Mouse (Mus musculus): ENCODE data around the gene Arhgef2. TPM values are rescaled to one million over a fixed set of nuclear protein-coding genes. Genes with fewer than 3 reads are reported as not detected.

The Arhgef2 gene
- polyA plus RNA-seq (2014; fragmentation: Illumina TruSeq; extraction: RNeasy Lipid Tissue Mini Kit (QIAGEN cat#74804); ENCODE audit: low read depth, low replicate concordance): 22.3 TPM

GRCm38 (mm10) chr3:88605666-88606065 lies at the start of gene Arhgef2:
Gene Arhgef2, plus strand, starts transcription at chr3:88605966.

GRCm38 (mm10) chr3:88575540-88575939 lies 30.2 kb upstream of the Arhgef2 start, which contains the start of gene Ssr2:
Gene Ssr2, plus strand, starts transcription at chr3:88575876.

GRCm38 (mm10) chr3:88652846-88653515 lies 47.2 kb downstream of the Arhgef2 start, which contains the start of gene Rxfp4:
Gene Rxfp4, minus strand, starts transcription at chr3:88653142.

GRCm38 (mm10) chr3:88684980-88685941 lies 79.5 kb downstream of the Arhgef2 start, which contains the start of gene Khdc4:
Gene Khdc4, plus strand, starts transcription at chr3:88685803.

Other genes with a start within 250 kb of the Arhgef2 start
- gene Paqr6, start 241.4 kb upstream of the Arhgef2 start, polyA plus RNA-seq (2014; fragmentation: Illumina TruSeq; extraction: RNeasy Lipid Tissue Mini Kit (QIAGEN cat#74804); ENCODE audit: low read depth, low replicate concordance): 0.85 TPM
- gene Bglap3, start 233.2 kb upstream of the Arhgef2 start, polyA plus RNA-seq (2014; fragmentation: Illumina TruSeq; extraction: RNeasy Lipid Tissue Mini Kit (QIAGEN cat#74804); ENCODE audit: low read depth, low replicate concordance): 4.0 TPM
- not detected for gene Bglap2, start 227.3 kb upstream of the Arhgef2 start, polyA plus RNA-seq (2014; fragmentation: Illumina TruSeq; extraction: RNeasy Lipid Tissue Mini Kit (QIAGEN cat#74804); ENCODE audit: low read depth, low replicate concordance)
- gene Bglap, start 221.5 kb upstream of the Arhgef2 start, polyA plus RNA-seq (2014; fragmentation: Illumina TruSeq; extraction: RNeasy Lipid Tissue Mini Kit (QIAGEN cat#74804); ENCODE audit: low read depth, low replicate concordance): not detected
- gene Pmf1, start 195.6 kb upstream of the Arhgef2 start, polyA plus RNA-seq (2014; fragmentation: Illumina TruSeq; extraction: RNeasy Lipid Tissue Mini Kit (QIAGEN cat#74804); ENCODE audit: low read depth, low replicate concordance): 3.8 TPM
- 9.8 TPM for gene Slc25a44, start 180.8 kb upstream of the Arhgef2 start, polyA plus RNA-seq (2014; fragmentation: Illumina TruSeq; extraction: RNeasy Lipid Tissue Mini Kit (QIAGEN cat#74804); ENCODE audit: low read depth, low replicate concordance)
- 128 TPM for gene Sema4a, start 144.8 kb upstream of the Arhgef2 start, polyA plus RNA-seq (2014; fragmentation: Illumina TruSeq; extraction: RNeasy Lipid Tissue Mini Kit (QIAGEN cat#74804); ENCODE audit: low read depth, low replicate concordance)
- gene Lmna, start 96.0 kb upstream of the Arhgef2 start, polyA plus RNA-seq (2014; fragmentation: Illumina TruSeq; extraction: RNeasy Lipid Tissue Mini Kit (QIAGEN cat#74804); ENCODE audit: low read depth, low replicate concordance): 24.9 TPM
- 1.3 TPM for gene Mex3a, start 73.6 kb upstream of the Arhgef2 start, polyA plus RNA-seq (2014; fragmentation: Illumina TruSeq; extraction: RNeasy Lipid Tissue Mini Kit (QIAGEN cat#74804); ENCODE audit: low read depth, low replicate concordance)
- 16.6 TPM for gene Rab25, start 57.7 kb upstream of the Arhgef2 start, polyA plus RNA-seq (2014; fragmentation: Illumina TruSeq; extraction: RNeasy Lipid Tissue Mini Kit (QIAGEN cat#74804); ENCODE audit: low read depth, low replicate concordance)
- gene Lamtor2, start 52.9 kb upstream of the Arhgef2 start, polyA plus RNA-seq (2014; fragmentation: Illumina TruSeq; extraction: RNeasy Lipid Tissue Mini Kit (QIAGEN cat#74804); ENCODE audit: low read depth, low replicate concordance): 6.8 TPM
- 18.9 TPM for gene Ubqln4, start 52.2 kb upstream of the Arhgef2 start, polyA plus RNA-seq (2014; fragmentation: Illumina TruSeq; extraction: RNeasy Lipid Tissue Mini Kit (QIAGEN cat#74804); ENCODE audit: low read depth, low replicate concordance)
- 23.4 TPM for gene Ssr2, start 30.1 kb upstream of the Arhgef2 start, polyA plus RNA-seq (2014; fragmentation: Illumina TruSeq; extraction: RNeasy Lipid Tissue Mini Kit (QIAGEN cat#74804); ENCODE audit: low read depth, low replicate concordance)
- gene Rxfp4, start 47.2 kb downstream of the Arhgef2 start, polyA plus RNA-seq (2014; fragmentation: Illumina TruSeq; extraction: RNeasy Lipid Tissue Mini Kit (QIAGEN cat#74804); ENCODE audit: low read depth, low replicate concordance): not detected
- 144 TPM for gene Khdc4, start 79.8 kb downstream of the Arhgef2 start, polyA plus RNA-seq (2014; fragmentation: Illumina TruSeq; extraction: RNeasy Lipid Tissue Mini Kit (QIAGEN cat#74804); ENCODE audit: low read depth, low replicate concordance)
- 20.7 TPM for gene Rit1, start 110.9 kb downstream of the Arhgef2 start, polyA plus RNA-seq (2014; fragmentation: Illumina TruSeq; extraction: RNeasy Lipid Tissue Mini Kit (QIAGEN cat#74804); ENCODE audit: low read depth, low replicate concordance)
- gene Syt11, start 169.2 kb downstream of the Arhgef2 start, polyA plus RNA-seq (2014; fragmentation: Illumina TruSeq; extraction: RNeasy Lipid Tissue Mini Kit (QIAGEN cat#74804); ENCODE audit: low read depth, low replicate concordance): 14.2 TPM
- 10.7 TPM for gene Gon4l, start 229.3 kb downstream of the Arhgef2 start, polyA plus RNA-seq (2014; fragmentation: Illumina TruSeq; extraction: RNeasy Lipid Tissue Mini Kit (QIAGEN cat#74804); ENCODE audit: low read depth, low replicate concordance)